Mouse (Mus musculus): ENCODE results near the gene Rgs14.

The Rgs14 gene

DNA sequence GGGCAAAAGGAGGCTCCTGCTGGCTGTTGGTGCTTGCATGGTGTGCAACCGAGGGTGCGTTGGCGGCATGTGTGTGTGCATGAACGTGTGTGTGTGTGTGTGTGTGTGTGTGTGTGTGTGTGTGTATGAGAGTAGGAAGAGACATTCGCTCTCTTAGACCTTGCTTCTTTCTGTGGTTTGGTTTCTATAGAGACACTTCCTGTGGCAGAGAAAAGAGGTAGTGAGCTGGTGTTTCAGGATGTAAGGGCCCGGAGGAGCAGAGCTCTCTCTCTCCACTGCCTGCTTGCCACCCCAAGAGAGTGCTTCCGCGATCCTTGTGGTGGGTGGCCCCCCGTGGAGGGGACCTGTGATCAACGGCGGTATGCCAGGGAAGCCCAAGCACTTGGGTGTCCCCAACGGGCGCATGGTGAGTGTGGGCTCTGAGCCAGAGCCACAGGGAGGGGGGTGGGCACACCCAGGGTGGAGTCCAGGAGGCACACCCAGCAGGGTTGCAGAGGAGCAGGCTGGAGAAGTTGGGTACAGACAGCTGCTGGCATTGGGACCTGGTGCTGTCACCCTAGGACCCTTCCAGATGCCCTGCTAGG is at the start of gene Rgs14:
Gene Rgs14 (plus strand): TSS at position 202 of the 584 bp plus-strand sequence.
- DNase-seq (ENCODE audit: low read depth, low spot score), result no peak

DNA sequence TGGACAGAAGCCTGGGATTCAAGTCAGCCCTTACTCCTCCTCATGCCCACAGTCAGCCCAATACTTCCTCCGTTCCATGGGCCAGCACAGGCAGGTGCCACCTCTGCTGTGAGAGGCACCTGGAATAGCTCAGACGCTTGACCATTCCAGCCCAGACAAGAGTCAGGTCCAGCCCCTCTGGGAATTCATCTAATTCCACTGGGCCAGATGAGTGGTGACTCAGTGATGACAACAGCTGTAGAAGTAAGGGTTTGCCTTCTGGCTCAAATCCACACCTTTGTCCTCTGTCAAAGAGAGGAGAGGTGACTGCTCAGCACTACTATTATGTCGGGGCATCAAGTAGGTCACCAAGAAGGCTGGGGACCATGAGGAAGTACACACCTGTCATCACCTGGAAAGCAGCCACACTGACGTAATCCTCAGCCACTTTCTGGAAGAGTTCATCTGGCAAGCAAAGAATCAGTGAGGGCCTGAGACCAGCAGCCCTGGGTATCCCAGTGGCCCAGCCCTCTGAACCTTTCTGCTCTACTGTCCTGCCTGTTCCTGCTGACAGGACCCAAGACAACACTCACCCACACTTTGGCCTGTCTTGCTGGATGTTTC is 49.5 kb upstream of the Rgs14 start, which contains the start of gene Prelid1:
Gene Prelid1 (plus strand): TSS at position 570 of the 603 bp plus-strand sequence.
- no peak for DNase-seq (ENCODE audit: low read depth, low spot score)

DNA sequence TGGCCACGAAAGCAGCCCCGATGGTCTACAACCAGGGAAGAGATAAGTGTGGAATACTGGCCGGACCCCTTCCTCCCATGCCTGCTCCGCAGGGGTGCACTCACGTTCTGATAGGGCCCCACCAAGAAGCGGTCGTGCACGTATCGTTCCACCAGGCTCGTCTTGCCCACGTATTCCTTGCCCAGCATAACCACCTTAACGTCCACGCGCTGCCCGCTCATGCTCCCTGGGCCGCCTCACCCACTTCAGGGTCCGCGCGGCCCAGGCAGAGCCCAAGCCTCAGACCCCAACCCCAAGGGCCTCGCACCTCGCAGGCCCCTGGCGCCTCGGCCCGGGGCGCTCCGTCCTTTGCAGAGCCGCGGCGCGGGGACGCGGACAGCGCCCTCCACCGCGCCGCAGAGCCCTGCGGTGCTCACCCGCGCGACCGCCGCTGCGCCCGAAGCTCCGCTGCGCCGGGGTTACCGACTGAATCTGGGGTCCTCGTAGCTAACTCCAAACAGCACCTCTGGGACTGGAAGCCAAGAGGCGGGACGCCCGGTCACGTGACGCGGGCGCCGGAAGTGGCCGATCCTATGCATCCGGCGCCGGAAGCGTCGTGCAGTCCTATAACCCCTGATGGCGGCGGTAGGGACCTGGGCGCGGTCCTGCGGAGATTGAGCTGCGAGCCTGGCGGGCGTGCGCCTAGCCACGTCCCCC is 48.0 kb upstream of the Rgs14 start, which contains the start of gene Rab24:
Gene Rab24 (minus strand): TSS at position 513 of the 696 bp plus-strand sequence.
- peak; percentile 90 for DNase-seq (ENCODE audit: low read depth, low spot score)

DNA sequence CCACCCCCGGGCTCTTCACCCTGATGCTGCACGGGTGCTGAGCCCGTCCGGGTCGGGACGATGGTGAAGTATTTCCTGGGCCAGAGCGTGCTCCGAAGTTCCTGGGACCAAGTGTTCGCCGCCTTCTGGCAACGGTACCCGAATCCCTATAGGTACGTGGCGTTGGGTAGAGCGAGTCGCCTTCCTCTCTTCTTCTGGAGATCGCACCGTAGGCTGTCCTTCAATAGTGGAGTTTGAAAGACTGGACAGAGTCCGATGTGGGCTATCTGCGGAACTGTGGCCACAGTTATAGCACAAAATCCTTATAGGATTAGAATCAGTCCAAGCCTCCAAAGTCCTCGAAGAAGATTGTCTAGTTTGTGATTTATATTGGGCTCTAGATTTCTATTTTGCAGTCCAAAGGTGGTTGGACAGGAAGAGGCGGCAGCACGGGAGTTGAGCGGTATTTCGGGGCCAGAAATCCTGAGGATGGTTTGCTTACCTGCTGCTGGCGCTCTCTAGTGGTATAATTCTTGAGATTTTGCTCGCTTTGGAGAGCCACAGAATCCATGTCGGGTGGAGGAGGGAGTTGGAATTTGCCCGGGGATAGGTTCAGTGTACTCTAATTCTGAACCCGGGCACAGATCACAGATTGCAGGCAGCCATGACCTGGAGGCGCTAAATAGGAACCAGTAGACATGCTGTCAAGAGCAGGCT is 47.3 kb upstream of the Rgs14 start:
- DNase-seq (ENCODE audit: low read depth, low spot score), result peak; percentile 82

DNA sequence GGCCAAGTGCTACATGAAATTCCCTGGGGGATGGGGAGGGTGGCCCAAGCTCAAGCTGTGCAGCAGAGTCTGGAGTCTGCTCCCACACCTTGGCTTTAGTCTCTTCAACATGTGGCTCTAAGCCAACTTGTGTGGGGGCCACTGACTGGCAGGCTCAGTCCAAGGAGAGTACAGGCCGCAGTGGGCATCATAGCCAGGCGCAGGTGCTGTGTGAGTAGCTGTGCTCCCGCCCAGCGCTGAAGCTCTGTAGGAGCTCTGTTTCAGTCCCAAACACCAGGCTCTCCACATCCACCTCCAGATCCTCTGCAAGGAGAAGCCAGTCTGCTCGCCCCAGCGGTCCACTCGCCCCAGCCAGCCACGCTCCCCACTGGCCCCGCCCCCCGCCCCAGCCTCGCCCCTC is 43.9 kb upstream of the Rgs14 start:
- peak; percentile 48 for DNase-seq (ENCODE audit: low read depth, low spot score)

DNA sequence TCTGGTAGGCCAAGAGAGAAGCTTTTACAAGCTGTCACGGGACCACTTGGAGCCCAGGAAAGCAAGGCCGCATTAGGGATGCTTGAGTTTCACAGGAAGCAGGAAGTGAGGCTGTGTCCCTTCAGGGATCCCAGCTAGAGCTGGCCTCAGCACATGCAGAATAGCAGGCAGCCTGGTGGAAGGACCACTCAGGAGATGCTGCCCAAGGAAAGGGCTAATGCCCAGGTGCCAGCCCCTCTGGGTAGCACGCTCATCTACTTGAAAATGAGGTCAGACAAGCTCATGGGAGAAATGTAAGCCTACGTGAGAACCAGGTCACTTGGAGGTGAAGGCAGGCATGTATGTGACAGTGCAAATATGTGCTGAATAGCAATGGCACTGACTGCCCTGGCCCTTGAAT is 42.4 kb upstream of the Rgs14 start:
- peak; percentile 29 for DNase-seq (ENCODE audit: low read depth, low spot score)

DNA sequence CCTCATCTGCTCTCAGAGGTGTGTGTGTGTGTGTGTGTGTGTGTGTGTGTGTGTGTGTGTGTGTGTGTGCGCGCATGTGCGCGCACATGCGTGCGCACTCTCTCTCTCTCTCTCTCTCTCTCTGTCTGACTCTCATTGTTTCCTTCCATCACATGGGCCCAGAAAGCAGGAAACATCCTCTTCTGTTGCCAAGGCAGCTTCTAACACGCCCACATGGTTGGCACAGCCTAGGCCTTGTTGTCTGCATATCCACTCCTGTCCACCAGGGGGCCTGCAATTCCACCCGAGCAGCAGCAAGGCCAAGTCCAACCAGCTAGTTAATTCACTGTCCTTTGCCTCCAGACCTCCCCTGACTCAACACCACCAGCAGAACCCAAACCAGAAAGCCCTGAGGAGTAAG is 41.9 kb upstream of the Rgs14 start:
- DNase-seq (ENCODE audit: low read depth, low spot score), result peak; percentile 92

DNA sequence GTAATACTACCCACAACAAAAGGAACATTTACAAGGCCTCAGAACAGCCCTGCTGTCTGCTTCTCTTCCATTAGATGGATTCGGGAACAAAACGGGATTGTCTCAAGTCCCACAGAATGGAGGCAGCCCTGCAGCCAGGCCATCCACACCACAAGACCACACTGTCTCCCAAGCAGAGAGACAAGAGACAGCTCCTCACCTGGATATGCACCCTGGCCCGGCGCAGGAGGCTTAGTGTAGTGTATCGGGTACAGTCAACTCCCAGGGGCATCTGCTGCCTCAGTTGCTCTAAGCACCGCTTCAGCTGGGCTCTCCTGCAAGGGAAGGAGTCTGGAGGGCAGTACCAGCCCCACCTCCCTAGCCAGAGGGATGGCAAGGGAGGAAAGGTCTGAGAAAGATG is 41.4 kb upstream of the Rgs14 start:
- no peak for DNase-seq (ENCODE audit: low read depth, low spot score)

DNA sequence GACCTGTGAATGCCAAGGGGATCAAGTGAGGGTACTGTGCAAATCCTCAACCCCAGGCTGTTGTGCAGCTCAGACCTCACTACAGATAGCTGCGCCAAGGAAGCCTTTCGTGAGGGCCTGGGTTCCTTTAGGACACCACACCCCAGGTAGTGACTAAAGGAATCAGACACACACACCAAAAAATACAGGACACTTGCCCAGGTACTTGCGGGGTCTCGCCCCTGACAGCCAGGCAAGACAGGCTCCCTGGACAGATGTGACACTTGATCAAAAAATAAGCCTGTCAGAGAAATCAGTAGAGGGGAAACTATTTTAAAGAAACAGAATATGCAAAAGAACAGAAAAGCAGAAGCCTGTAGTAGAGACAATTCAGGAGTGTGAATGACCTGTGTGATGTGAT is 40.9 kb upstream of the Rgs14 start:
- no peak for DNase-seq (ENCODE audit: low read depth, low spot score)

DNA sequence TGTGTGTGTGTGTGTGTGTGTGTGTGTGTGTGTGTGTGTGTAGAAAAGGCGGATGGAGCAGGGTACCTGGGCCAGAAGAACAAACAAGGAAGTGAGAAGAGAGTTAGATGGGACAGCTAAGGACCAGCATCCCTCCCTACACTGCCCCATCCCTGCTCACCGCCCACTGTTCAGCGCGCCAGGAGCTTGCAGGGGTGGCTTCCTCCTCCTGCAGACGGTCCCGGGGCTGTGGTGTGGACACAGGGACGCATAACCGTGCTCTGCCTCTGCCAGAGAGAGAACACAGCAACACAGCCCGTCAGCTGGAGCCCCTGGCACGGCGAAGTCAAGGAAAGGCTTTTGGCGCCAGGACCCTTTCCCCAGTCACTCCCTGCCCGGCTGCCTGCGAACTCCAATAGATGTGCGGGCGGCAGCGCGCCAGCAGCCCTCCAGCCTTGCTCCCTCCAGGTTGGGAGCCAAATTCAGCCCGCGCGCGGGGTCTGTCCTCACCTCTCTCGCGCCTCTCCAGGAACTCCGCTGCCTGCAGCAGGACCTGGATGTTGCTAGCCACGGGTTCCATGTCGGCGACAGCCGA is 40.3 kb upstream of the Rgs14 start:
- DNase-seq (ENCODE audit: low read depth, low spot score), result peak; percentile 80

DNA sequence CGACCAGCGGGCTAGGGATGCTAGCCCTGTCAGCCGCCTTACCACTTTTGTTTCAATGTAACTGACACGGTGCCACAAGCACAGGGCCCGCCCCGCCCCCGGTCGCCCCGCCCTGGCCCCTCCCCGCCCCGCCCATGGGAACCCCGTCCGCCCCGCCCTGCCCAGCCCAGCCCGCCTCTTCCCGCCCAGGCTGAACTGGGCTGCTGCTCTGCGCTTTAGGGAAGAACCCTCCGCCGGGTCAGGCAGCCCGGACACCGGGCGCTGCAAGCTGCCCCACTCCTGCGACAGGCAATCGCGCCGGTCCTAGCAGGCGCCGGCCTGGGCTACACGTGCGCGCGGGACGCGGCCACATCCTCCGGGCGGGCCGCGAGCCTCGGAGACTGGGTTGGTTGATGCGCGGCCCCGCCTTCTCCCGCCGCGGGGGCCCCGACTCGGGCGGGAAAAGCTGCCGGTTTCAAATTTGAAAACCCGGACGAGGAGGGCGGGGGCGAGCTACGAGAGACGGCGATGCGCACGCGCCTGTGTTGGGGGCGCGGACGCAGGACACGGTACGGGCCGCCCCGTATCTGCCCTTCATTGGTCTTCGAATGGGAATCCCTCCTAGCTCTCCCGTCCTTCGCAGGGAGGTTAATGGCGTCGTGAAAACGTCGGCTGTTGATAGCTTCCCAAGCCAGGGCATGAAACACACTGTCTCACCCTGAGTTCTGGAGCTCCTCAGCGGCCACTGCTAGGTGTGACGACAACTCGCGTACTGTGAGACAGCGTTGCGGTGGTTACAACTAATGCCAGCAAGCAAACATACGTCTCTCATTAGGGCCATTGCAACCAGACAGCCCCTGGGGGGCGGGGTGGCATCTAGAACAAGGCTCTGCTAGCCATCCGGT is 39.6 kb upstream of the Rgs14 start, which contains the start of gene Mxd3:
Gene Mxd3 (minus strand): TSS at position 141 of the 884 bp plus-strand sequence.
- DNase-seq (ENCODE audit: low read depth, low spot score), result peak; percentile 92

DNA sequence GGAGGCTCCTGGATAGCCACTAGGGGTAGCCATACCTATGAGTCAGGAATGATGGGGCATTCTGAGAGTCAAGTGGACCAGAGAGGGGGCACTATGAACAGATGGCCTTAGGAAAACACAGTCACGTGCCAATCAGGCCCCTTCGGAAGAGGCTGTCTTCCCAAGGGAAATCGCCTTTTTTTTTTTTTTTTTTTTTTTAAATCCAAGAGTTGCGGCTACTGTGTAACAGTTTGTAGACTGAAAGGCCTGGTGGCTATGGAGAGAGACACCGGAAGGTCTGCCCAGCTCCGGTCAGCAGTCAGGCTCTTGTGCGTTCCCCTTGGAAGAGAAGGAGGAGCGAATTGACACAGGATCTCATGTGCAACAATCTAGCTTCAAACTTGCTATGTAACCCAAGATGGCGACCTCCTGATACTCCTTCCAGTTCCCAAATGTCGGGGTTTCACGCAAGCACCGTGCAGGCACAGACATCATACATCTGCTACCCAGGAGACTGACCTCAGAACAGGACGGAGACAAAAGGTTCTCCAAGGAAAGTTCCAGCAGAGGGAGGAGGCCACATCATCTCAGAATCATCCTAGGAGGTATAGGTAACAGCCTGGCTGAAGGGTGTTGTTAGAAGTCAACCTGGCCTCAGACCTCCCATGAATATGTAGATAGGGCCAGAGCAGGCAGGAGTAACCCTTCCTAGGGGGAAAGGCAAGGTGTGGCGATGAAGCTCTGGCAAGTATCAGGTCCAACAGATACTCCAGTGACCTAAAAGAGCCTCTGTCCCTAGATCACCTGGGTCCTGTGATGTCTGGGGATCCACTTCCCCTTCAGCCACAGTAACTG is 38.7 kb upstream of the Rgs14 start:
- peak; percentile 77 for DNase-seq (ENCODE audit: low read depth, low spot score)

DNA sequence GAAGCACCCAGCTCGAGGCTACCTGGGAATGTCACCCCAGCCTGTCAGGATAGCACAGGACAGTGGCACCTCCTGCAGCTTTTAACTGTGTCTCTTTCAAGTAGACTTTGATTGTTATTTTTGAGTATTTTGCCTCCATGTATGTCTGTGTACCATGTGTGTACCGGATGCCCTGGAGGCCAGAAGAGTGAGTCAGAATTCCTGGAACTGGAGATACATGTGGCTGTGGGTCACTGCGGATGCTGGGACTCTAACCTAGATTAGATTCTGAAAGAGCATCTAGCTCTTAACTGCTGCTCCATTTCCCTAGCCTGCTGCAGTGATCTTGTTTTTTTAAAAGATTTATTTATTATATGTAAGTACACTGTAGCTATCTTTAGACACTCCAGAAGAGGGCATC is 37.2 kb upstream of the Rgs14 start:
- no peak for DNase-seq (ENCODE audit: low read depth, low spot score)

DNA sequence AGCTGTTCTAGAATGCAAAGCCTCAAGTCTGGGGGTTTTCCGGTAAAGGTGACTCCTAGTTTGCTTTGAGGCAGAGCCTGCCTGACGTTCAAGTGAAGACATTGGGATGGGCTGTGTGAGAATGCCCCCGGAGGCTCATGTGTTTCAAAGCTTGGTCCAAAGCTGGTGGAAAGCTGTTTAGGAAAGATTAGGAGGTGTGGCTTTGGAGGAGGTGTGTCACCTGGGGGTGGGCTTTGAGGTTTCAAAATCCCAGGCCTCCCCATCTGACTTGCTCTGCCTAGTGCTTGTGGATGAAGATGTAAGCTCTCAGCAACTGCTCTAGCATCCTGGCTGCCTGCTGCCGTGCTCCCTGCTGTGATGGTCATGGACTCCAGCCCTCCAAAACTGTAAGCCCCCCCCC is 33.8 kb upstream of the Rgs14 start:
- DNase-seq (ENCODE audit: low read depth, low spot score), result peak; percentile 70

DNA sequence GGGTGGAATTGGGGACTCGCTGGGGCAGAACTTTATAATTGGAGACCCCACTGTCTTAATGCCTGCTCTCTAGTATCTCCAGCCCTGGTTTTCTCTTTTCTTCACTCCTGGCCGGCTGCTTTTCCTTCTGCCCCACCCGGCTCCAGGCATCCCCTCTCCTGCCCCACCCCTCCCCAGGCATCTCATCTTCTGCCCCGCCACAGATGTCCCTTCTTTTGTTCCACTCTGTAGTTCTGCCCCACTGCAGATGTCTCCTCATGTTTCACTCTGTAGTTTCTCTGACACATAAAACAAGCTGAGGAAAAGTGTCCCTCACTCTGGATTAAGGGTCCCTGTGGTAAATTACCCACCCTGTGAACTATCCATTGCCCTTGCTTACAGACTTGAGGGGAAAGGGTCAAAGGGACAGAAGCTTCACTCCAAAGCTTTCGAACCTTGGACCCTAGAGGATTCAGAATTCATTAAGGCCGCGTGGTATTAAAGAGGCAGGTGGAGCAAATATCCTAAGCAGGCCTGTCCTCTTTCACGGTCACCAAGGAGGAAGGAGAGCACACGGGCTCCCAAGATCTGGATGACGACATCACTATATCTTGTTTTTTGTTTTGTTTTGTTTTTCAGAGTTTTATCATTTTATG is 32.1 kb upstream of the Rgs14 start:
- peak; percentile 50 for DNase-seq (ENCODE audit: low read depth, low spot score)

DNA sequence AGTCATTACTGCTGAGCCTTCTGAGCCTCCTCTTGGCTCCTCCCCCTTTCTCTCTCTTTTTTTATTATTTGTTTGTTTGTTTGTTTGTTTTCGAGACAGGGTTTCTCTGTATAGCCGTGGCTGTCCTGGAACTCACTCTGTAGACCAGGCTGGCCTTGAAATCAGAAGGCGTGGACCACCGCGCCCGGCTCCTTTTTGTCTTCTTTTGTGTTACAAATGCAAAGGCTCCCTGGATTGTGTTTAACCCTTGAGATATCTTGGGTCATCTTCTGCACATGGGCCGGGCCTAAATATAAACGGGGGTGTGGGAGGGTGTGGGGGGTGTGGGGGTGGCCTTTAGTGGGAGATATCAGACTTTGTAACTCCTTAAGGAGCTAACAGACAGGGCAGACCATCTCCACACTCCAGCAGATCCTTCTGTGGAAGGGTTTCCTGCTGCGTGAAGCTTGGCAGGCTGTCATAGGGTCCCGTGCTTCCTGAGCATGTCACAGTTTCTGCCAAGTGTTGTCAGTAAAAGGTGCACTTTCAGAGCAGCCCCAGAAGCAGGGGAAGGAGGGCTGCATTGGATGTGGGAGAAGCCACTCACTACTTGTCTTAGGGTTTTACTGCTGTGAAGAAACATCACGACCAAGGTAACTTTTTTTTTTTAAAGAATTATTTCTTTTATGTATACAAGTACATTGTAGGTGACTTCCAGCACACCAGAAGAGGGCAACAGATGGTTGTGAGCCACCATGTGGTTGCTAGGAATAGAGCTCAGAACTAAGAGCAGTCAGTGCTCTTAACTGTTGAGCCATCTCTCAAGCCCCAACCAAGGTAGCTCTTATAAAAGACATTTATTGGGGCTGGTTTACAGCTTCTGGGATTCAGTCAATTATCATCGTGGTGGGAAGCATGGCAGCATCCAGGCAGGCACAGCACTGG is 31.1 kb upstream of the Rgs14 start:
- DNase-seq (ENCODE audit: low read depth, low spot score), result peak; percentile 86

DNA sequence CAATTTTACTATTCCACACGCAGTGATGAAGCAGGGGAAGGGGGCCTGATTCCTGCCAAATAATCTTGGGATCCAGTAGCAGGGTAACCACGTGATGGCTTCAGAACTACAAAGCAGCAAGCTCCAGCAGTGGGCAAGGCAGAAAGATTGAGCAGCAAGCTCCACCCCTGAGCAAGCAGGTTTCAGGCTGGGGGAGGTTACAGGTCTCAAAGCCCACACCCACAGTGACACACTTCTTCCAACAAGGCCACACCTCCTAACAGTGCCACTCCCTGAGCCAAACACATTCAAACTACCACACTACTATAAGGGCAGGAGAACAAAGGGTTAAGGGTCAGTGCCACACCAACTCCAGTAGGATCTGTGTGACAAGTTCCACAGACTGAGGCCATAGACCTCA is 30.3 kb upstream of the Rgs14 start:
- peak; percentile 96 for DNase-seq (ENCODE audit: low read depth, low spot score)

DNA sequence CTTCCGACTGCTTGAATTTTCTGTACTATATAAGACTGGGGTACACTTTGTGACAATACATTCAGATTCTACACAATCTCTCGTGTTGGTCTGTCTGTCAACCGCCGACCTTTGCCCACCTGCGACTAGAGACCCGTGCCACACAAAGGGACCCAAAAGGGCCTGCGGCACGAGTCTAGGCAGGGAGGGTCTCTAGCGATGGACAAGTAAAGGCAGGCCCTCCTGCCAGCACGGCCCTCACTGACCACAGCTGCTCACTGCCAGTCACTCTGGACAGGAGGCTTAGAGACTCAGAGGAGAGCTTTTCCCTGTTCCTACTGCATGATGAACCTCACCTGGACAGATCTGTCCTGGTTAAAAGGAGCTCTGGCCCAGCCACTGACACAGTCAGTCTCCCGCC is 27.1 kb upstream of the Rgs14 start:
- DNase-seq (ENCODE audit: low read depth, low spot score), result no peak
